Mouse (Mus musculus): ENCODE measurements at regions not wholly inside any gene's neighbourhood (a gene's known extent, or its start where the extent isn't known, plus 50 kb on each side); places are given as distances from the start of the nearest gene placed in this dataset.

DNA sequence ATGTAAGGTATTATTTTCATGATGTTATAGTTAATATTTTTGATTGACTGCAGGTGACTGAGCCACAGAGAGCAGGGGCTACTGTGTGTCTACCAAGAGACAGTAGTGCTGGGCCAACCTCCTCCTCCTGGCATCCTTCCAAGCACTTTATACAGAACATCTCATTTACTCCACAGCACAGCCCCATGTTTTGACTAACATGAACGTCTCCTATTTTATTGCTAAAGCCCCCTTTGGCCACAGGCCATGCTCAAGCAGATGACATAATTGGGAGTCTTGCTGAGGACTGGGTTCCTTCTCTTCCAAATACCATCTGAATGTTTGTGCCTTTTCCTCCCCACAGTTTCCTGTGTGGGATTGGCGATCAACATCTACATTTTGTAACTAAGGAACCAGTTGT, 211.5 kb upstream of the F930015N05Rik start:
- H3K9me3 ChIP-seq (replicated peaks; ENCODE audit: control insufficient read depth, low read length): no peaks in the 10 kb centered on the region
- no peak overlapping the region for H3K27ac ChIP-seq (ENCODE audit: low read length)
- H3K36me3 ChIP-seq (ENCODE audit: control insufficient read depth, insufficient read depth, low read length): no peaks in the 10 kb centered on the region
- no peaks in the 10 kb centered on the region for H3K27me3 ChIP-seq (ENCODE audit: control insufficient read depth, insufficient read depth, low read length)
- no peak overlapping the region for H3K4me2 ChIP-seq (ENCODE audit: low read depth, low read length)
- WGBS: 40% methylated on average over 2 of the region's 2 CpGs
- no peaks in the 10 kb centered on the region for H3K4me1 ChIP-seq (ENCODE audit: control insufficient read depth, insufficient read depth, low read length)
- H3K9ac ChIP-seq (ENCODE audit: low read length): no peak overlapping the region
- ATAC-seq (ENCODE audit: insufficient read depth, low FRiP score): no peak
- H3K4me3 ChIP-seq (replicated peaks; ENCODE audit: low read length): no peak overlapping the region

DNA sequence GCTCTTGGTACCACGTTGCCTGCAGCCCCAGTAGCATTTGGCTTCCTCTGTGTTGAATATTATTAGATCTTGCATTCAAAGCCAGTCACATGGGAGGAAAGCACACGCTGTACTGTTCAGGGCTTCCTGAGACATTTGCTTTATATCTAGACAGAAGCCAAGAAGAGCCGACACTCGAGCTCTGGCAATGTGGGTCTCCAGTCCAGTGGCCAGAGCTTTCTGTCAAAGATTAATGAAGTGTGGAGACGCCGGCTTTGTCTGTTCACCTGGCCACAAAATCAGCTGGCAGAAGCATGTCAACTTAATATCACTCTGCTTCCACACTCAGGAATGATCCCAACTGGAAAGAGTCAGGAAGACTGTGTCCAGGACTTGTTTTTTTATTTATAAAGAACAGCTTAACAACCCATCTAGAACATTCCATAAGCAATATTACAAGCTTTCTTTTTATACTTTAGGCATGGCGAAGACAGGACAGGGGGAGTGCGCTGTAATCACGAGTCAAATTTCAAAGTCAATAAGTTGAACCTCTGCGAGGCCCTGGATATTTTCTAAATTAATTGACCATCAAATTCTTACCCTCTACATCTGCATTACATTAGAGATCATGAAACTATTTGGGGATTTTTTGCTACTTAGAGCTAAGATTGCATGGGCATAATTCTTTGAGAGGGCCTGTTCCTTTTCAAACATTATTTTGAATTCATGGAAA, 214.3 kb upstream of the F930015N05Rik start:
- Histone ChIP-seq H3K4me3 (replicated peaks; ENCODE audit: low read length) (no peak overlapping the region), H3K27me3 (ENCODE audit: control insufficient read depth, insufficient read depth, low read length) (no peaks in the 10 kb centered on the region), H3K27ac (ENCODE audit: low read length) (no peak overlapping the region), H3K9ac (ENCODE audit: low read length) (no peak overlapping the region), H3K4me1 (ENCODE audit: control insufficient read depth, insufficient read depth, low read length) (no peaks in the 10 kb centered on the region), H3K36me3 (ENCODE audit: control insufficient read depth, insufficient read depth, low read length) (no peaks in the 10 kb centered on the region), H3K9me3 (replicated peaks; ENCODE audit: control insufficient read depth, low read length) (no peaks in the 10 kb centered on the region), H3K4me2 (ENCODE audit: low read depth, low read length) (no peak overlapping the region)
- no peak for ATAC-seq (ENCODE audit: insufficient read depth, low FRiP score)
- 65% methylated on average over 10 of the region's 10 CpGs for WGBS

GRCm38 (mm10) chr11:64652811-64653210, 216.4 kb upstream of the F930015N05Rik start:
- Histone ChIP-seq H3K9ac (ENCODE audit: low read length) (no peak overlapping the region), H3K9me3 (replicated peaks; ENCODE audit: control insufficient read depth, low read length) (no peaks in the 10 kb centered on the region), H3K36me3 (ENCODE audit: control insufficient read depth, insufficient read depth, low read length) (no peaks in the 10 kb centered on the region), H3K4me1 (ENCODE audit: control insufficient read depth, insufficient read depth, low read length) (no peaks in the 10 kb centered on the region), H3K4me3 (replicated peaks; ENCODE audit: low read length) (no peak overlapping the region), H3K4me2 (ENCODE audit: low read depth, low read length) (no peak overlapping the region), H3K27ac (ENCODE audit: low read length) (no peak overlapping the region), H3K27me3 (ENCODE audit: control insufficient read depth, insufficient read depth, low read length) (no peaks in the 10 kb centered on the region)
- ATAC-seq (ENCODE audit: insufficient read depth, low FRiP score): no peak

- 85% methylated on average over 1 of the region's 1 CpGs for WGBS
- H3K9ac ChIP-seq (ENCODE audit: low read length): no peak overlapping the region
These were observed 218.7 kb upstream of the F930015N05Rik start for GRCm38 (mm10) chr11:64655162-64655561.

DNA sequence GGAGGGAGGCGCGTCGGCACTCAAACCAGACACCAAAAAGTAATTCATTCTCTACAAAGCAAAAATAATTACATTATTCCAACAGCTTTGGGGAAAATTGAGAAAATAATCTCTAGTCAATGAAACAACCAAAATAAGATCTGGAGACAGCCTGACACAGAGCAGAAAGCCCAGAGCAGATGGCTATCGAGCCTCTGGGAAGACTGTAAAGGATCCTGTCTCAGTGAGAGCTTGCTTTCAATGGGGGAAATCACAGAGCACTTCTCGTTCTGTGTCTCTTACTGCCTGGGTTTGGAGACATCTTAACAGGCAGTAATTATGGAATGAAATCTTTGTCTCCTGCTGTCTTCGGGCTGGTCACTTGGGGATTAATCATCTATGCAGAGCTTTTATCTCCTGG, 226.7 kb upstream of the F930015N05Rik start:
- no peak overlapping the region for H3K4me2 ChIP-seq (ENCODE audit: low read depth, low read length)
- ATAC-seq (ENCODE audit: insufficient read depth, low FRiP score): no peak
- H3K9ac ChIP-seq (ENCODE audit: low read length): no peak overlapping the region
- H3K4me3 ChIP-seq (replicated peaks; ENCODE audit: low read length): no peak overlapping the region
- no peaks in the 10 kb centered on the region for H3K36me3 ChIP-seq (ENCODE audit: control insufficient read depth, insufficient read depth, low read length)
- H3K27ac ChIP-seq (ENCODE audit: low read length): no peak overlapping the region
- no peaks in the 10 kb centered on the region for H3K9me3 ChIP-seq (replicated peaks; ENCODE audit: control insufficient read depth, low read length)
- H3K4me1 ChIP-seq (ENCODE audit: control insufficient read depth, insufficient read depth, low read length): no peaks in the 10 kb centered on the region
- 38% methylated on average over 6 of the region's 6 CpGs for WGBS
- H3K27me3 ChIP-seq (ENCODE audit: control insufficient read depth, insufficient read depth, low read length): no peaks in the 10 kb centered on the region

More at GRCm38 (mm10) chr11:64655162-64655561, 218.7 kb upstream of the F930015N05Rik start:
- H3K36me3 ChIP-seq (ENCODE audit: control insufficient read depth, insufficient read depth, low read length): no peaks in the 10 kb centered on the region
- no peak for ATAC-seq (ENCODE audit: insufficient read depth, low FRiP score)
- H3K27me3 ChIP-seq (ENCODE audit: control insufficient read depth, insufficient read depth, low read length): no peaks in the 10 kb centered on the region
- no peak overlapping the region for H3K4me3 ChIP-seq (replicated peaks; ENCODE audit: low read length)
- H3K4me2 ChIP-seq (ENCODE audit: low read depth, low read length): no peak overlapping the region
- no peak overlapping the region for H3K27ac ChIP-seq (ENCODE audit: low read length)
- H3K9me3 ChIP-seq (replicated peaks; ENCODE audit: control insufficient read depth, low read length): no peaks in the 10 kb centered on the region
- H3K4me1 ChIP-seq (ENCODE audit: control insufficient read depth, insufficient read depth, low read length): no peaks in the 10 kb centered on the region

DNA sequence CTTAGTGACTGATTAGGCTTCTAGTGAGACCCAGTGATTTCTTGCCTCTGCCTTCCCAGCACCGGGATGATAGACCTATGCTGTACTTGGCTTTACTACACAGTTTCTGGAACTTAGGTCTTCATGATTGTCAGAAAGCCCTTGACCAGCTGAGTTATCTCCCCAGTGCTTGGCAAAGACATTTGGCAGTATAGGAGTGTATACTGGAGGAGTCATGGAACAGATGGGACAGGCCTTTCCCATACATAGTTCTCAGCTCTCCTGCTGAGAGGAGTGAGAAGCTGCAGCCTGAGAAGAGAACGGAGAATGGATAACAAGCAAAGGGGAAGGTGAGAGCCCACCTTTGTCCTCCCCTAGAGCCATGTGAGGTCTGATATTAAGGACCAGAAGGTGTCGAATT, 230.6 kb upstream of the F930015N05Rik start:
- no peak overlapping the region for H3K4me3 ChIP-seq (replicated peaks; ENCODE audit: low read length)
- no peak overlapping the region for H3K4me2 ChIP-seq (ENCODE audit: low read depth, low read length)
- no peak overlapping the region for H3K27ac ChIP-seq (ENCODE audit: low read length)
- H3K9me3 ChIP-seq (replicated peaks; ENCODE audit: control insufficient read depth, low read length): no peaks in the 10 kb centered on the region
- no peaks in the 10 kb centered on the region for H3K36me3 ChIP-seq (ENCODE audit: control insufficient read depth, insufficient read depth, low read length)
- WGBS: 75% methylated on average over 3 of the region's 3 CpGs
- no peaks in the 10 kb centered on the region for H3K4me1 ChIP-seq (ENCODE audit: control insufficient read depth, insufficient read depth, low read length)
- ATAC-seq (ENCODE audit: insufficient read depth, low FRiP score): no peak
- no peak overlapping the region for H3K9ac ChIP-seq (ENCODE audit: low read length)
- H3K27me3 ChIP-seq (ENCODE audit: control insufficient read depth, insufficient read depth, low read length): no peaks in the 10 kb centered on the region

DNA sequence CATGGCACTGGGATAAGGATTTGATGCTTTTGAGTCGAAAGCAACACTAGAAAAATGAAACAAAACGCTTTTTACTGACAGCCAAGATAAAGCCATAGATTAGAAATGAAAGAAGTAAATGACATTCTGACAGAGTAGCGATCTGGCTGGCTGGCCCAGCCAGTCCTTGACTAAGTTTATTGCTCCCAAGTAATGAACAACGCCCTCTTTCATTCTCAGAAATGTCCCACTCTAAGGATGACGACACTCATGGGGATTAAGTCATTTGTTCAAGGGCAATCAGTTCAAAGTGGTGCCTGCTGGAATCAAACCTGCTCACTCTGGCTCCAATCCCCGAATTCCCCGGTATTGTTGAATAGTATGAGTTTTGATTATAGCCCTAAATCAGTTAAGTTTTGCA, 231.1 kb upstream of the F930015N05Rik start:
- Histone ChIP-seq H3K27ac (ENCODE audit: low read length) (no peak overlapping the region), H3K4me2 (ENCODE audit: low read depth, low read length) (no peak overlapping the region), H3K4me1 (ENCODE audit: control insufficient read depth, insufficient read depth, low read length) (no peaks in the 10 kb centered on the region), H3K9ac (ENCODE audit: low read length) (no peak overlapping the region), H3K9me3 (replicated peaks; ENCODE audit: control insufficient read depth, low read length) (no peaks in the 10 kb centered on the region), H3K4me3 (replicated peaks; ENCODE audit: low read length) (no peak overlapping the region), H3K36me3 (ENCODE audit: control insufficient read depth, insufficient read depth, low read length) (no peaks in the 10 kb centered on the region), H3K27me3 (ENCODE audit: control insufficient read depth, insufficient read depth, low read length) (no peaks in the 10 kb centered on the region)
- WGBS: 52% methylated on average over 7 of the region's 7 CpGs
- no peak for ATAC-seq (ENCODE audit: insufficient read depth, low FRiP score)

DNA sequence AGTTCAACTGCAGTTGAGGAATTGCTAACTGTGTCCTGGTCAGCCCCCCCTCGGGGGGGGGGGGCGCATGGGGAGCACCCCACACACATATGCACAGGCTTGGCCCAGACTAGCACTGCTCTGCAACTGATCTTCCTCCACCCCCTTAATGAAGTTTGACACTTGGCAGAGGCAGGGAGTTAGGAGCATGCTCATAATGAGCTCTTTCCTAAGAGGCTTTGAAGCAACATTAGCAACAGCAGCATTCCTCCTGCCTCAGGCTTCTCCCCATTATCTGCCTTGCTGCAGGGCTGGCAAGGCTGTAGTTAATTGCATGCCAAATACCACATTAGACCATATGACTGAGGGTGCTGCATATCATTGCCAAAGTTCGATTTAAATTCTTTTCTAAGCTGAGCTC, 235.4 kb upstream of the F930015N05Rik start:
- H3K27me3 ChIP-seq (ENCODE audit: control insufficient read depth, insufficient read depth, low read length): no peaks in the 10 kb centered on the region
- no peak overlapping the region for H3K9ac ChIP-seq (ENCODE audit: low read length)
- WGBS: 30% methylated on average over 3 of the region's 3 CpGs
- peak; percentile 80; the same call in 1 of the 2 replicates for ATAC-seq (ENCODE audit: insufficient read depth, low FRiP score)
- H3K4me3 ChIP-seq (replicated peaks; ENCODE audit: low read length): no peak overlapping the region
- H3K36me3 ChIP-seq (ENCODE audit: control insufficient read depth, insufficient read depth, low read length): no peaks in the 10 kb centered on the region
- H3K27ac ChIP-seq (ENCODE audit: low read length): no peak overlapping the region
- no peaks in the 10 kb centered on the region for H3K4me1 ChIP-seq (ENCODE audit: control insufficient read depth, insufficient read depth, low read length)
- H3K9me3 ChIP-seq (replicated peaks; ENCODE audit: control insufficient read depth, low read length): 0 out of 2 replicates have a peak, but pooled peaks cover 2% of the 10 kb centered on the region
- H3K4me2 ChIP-seq (ENCODE audit: low read depth, low read length): no peak overlapping the region

- no peak overlapping the region for H3K27ac ChIP-seq (ENCODE audit: low read length)
- 0 out of 2 replicates have a peak, but pooled peaks cover 4% of the 10 kb centered on the region for H3K9me3 ChIP-seq (replicated peaks; ENCODE audit: control insufficient read depth, low read length)
- ATAC-seq (ENCODE audit: insufficient read depth, low FRiP score): no peak
- H3K4me2 ChIP-seq (ENCODE audit: low read depth, low read length): no peak overlapping the region
- no peaks in the 10 kb centered on the region for H3K27me3 ChIP-seq (ENCODE audit: control insufficient read depth, insufficient read depth, low read length)
- no peak overlapping the region for H3K4me3 ChIP-seq (replicated peaks; ENCODE audit: low read length)
- H3K36me3 ChIP-seq (ENCODE audit: control insufficient read depth, insufficient read depth, low read length): no peaks in the 10 kb centered on the region
- H3K4me1 ChIP-seq (ENCODE audit: control insufficient read depth, insufficient read depth, low read length): no peaks in the 10 kb centered on the region
- 74% methylated on average over 4 of the region's 4 CpGs for WGBS
- H3K9ac ChIP-seq (ENCODE audit: low read length): no peak overlapping the region
These were observed 237.1 kb upstream of the F930015N05Rik start for GRCm38 (mm10) chr11:64673546-64673945.
